Mouse (Mus musculus) cerebellum, adult 11-12 months (tissue): Measurements from ENCODE around the gene Slc50a1.

Experiments used
- DNase-seq: peaks from one replicate; pipeline ENCODE4 v3.0.0; 2022

The Slc50a1 gene

DNA sequence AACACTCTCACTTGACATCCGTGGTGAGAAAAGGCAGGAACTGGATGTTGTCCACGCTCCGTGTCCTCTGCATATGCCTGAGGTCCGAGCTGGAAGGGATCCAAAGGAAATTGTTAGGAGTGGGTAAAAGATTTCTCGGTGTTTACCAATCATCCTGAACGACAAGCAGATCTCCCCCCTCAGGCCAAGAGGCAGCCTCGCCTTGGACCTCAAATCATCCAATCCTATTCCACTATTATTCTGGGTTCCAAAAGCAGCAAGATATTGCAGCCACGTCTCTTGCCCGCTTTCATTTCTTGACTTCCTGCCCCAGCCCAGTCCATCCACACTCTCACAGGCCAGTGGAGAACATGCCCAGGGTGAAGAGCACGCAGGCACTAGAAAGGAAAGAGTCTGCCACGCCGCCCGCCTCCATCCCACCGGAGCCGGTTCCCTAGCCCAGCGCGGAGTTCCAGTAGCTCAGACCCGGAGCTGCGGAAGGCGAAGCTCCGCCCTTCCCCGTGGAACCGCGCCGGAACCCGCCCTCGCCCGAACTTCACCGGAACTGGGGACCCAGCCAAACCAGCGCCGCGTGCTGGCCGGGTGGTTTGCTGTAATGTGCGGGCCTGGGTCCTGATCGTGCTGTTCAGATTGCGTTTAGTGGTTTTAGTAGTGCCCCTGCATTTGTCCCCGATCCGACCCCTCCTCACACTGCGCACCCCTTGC is at the start of gene Slc50a1:
Slc50a1 (minus strand) TSS at position 520 of the 705 bp plus-strand sequence.
- peak; percentile 83 for DNase-seq

GRCm38 (mm10) chr3:89319591-89320350 is 49.4 kb upstream of the Slc50a1 start:
- no peak for DNase-seq

DNA sequence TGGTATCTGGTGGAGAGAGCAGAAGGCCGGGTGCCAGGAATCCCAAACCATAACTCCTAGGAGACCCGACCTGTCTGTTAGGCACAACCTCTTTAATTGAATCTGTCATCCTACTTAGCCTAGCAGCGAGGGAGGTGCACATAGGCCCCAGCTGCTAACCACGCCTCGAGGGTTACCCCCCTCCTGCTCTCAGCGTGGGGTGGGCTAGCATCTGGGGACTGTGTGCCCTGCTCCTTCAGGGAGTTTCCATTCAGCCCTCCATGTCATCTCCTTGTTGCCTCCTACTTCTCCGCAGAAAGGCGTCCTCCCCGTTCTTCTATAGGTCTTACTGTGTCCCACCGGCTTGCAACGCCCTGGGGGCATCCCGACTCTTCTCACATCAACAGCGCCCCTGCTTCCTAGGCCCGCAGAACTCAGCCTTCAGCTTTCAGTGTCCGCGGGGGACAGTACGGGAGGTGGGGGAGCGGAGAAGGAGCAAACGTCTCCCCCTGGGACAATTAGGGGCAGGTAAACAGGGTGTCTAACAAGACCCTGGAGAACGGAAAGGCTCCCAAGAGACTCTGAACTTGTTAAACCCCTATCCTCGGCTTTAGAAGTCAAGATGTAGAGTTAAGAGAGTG is 48.7 kb upstream of the Slc50a1 start:
- DNase-seq = no peak

DNA sequence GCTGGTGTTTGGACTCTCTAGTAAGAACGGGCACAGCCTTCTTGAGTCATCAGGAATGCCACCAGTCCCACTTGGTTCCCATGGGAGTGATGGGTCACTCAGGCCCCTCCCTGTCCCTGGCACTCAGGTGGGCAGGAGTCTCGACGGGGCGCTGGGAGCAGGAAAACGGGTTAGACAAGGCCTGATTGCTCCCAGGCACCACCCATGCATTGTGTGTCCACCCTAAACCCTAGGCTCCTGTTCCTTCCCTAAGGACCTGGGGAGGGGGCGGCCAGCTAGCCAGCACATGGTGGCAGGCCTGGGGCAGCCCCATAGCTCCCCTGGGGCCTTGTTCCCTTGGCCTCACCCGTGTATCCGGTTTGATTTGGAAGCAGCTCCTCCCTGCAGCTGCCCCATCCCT is 47.9 kb upstream of the Slc50a1 start:
- no peak for DNase-seq

- no peak for DNase-seq
Observed at GRCm38 (mm10) chr3:89317246-89317645, 46.9 kb upstream of the Slc50a1 start.

DNA sequence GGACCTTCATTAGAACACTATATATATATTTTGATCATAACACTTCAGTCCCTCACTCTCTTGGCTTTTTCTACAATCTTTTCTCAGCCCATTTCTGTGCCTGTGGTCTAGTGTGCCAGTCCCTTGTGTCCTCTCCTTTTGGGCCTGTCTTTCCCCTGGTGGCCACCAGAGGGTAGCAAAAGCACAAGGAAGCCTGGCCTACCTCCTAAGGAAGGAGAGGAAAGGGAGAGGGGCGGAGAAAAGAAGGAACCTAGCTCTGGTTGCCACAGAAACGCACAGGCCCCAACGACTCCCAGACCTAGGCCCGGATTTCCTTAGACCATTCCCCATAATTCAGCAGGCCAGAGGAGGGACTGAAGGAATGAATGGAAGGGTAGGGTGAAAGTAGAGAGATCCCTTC is 46.5 kb upstream of the Slc50a1 start:
- DNase-seq = peak; percentile 78

DNA sequence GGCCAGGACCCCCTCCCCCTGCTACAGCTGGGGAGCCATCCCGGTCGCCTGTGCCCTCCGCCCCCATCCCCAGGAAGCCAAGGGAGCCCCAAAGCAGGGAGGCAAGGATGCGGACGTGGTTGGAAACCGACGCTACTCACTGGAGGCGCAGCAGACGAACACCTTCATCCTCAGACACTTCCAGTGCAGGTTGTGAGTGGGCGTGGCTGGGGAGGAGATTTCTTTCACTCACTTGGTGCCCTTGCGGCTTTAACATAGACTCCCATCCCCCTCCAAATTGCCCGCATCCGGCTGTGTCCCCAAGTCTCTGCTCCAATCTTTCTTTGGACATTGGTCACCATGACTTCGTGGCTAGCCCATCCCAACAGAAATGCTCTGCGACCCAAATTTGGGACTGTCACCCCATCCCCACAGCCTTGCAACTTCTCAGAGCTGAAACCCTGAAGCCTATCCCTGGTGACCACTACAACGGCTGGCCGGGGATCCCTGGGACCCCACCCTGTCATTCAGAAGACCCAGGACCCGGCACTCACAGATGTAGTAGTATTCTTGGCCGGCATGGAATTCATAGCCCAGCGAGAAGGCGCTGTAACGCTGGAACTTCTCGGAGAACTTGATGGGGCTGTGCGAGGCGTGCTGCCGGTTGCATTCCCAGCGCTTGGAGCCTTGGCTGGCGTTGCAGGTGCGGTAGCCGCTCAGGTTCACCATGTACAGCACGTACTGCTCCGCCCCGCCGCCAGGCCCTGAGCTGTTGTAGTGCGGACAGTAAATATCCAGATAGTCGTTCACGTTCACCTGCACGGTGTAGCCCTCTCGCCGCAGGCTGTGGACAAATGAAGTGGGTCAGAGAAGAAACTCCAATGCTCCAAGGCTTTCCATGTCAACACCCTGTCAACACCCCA is 45.8 kb upstream of the Slc50a1 start:
- DNase-seq = peak; percentile 35

- DNase-seq = peak; percentile 52
Observed at GRCm38 (mm10) chr3:89315195-89315929, 45.0 kb upstream of the Slc50a1 start.

DNA sequence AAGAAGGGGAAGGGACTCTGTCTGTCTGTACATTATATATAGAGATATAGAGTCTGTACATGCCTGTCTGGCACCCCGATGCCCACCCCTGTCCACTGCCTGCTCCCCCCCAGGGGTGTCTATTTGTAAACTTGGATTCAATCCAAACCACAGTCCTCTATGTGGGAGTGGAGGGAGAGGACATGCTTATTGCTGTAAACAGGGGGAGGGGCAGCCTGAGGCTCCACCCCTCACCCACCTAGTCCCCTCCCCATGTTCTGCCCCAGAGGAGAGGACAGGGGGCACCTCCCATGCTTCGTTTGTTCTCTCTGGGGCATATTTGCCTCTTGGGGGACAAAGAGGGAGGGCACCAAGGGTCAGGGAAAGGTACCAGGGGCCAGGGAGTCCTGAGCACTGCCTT is 44.4 kb upstream of the Slc50a1 start:
- DNase-seq = peak; percentile 22

DNA sequence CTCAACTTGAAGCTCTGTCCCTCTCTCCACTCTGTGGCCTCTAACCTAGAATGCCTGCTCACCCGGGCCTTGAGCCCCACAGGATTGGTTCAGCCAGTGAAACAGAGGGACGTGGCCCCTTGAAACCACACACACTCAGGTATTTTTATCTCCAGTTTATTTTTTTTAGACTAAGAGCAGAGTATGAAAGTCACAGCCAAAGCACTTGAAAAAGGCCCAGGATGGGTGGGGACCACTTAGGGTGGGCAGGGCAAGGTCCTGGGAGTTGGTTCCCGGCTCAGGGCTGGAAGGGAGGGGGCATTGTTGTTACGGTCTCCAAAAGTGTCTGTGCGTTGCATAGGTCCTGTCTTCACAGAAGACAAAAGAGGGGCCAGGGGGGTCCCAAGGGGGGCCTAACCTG is 44.0 kb upstream of the Slc50a1 start:
- no peak for DNase-seq

DNA sequence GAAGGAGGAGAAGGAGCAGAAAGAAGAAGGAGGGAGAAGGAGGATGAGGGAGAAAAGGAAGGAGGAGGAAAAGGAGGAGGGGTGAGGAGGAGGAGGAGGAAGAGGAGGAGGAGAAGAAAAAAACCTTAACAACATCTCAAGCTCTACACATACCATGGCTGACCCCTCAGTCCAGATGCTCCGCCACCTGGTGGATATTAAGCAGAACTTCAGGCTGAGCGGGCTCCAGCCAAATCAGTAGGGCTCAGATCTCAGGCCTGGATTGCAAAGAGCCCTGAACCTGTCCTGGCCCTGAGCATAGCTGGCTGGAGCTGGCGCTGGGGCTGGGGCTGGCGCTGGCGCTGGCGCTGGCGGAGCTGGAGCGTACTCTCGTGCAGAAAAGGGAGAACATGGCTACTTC is 37.7 kb upstream of the Slc50a1 start:
- DNase-seq = peak; percentile 47

GRCm38 (mm10) chr3:89305551-89306325 is 35.4 kb upstream of the Slc50a1 start:
- DNase-seq = no peak

- DNase-seq = no peak
Observed at GRCm38 (mm10) chr3:89305105-89305504, 34.7 kb upstream of the Slc50a1 start.

GRCm38 (mm10) chr3:89304440-89304839 is 34.1 kb upstream of the Slc50a1 start:
- no peak for DNase-seq

GRCm38 (mm10) chr3:89300514-89300913 is 30.1 kb upstream of the Slc50a1 start:
- DNase-seq = no peak

DNA sequence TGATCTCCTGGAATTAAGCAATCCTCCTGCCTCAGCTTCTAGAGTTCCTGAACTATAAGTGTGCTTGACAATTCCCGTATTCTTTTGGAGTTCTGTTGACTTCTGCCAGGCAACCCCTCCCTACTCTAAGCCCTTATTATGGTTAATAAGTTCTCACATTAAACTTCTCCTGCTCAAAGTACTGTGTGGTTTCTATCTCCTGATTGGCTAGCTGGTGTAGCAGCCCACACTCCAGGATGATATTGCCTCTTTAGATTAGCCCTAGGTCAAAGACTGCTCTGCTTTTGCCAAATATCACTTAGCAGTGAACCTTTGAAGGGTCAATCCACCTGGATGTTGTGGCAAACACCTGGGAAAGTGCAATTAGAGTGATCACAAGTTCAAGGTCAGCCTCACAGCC is 29.7 kb upstream of the Slc50a1 start:
- DNase-seq = no peak

- no peak for DNase-seq
Observed at GRCm38 (mm10) chr3:89299499-89299898, 29.1 kb upstream of the Slc50a1 start.

- no peak for DNase-seq
Observed at GRCm38 (mm10) chr3:89298908-89299307, 28.5 kb upstream of the Slc50a1 start.

GRCm38 (mm10) chr3:89296761-89297396 is 26.5 kb upstream of the Slc50a1 start:
- DNase-seq = no peak

GRCm38 (mm10) chr3:89295685-89296230 is 25.4 kb upstream of the Slc50a1 start:
- no peak for DNase-seq

GRCm38 (mm10) chr3:89294195-89294594 is 23.8 kb upstream of the Slc50a1 start:
- no peak for DNase-seq
